Mouse (Mus musculus) induced T-regulatory cell, adult 2 months (primary cell): ENCODE measurements at regions not wholly inside any gene's neighbourhood (a gene's known extent, or its start where the extent isn't known, plus 50 kb on each side); places are given as distances from the start of the nearest gene placed in this dataset.

Experiments
- DNase-seq: peaks from one replicate; pipeline ENCODE4 v3.0.0-alpha.2; 2012; ENCODE audit warnings: low read depth

DNA sequence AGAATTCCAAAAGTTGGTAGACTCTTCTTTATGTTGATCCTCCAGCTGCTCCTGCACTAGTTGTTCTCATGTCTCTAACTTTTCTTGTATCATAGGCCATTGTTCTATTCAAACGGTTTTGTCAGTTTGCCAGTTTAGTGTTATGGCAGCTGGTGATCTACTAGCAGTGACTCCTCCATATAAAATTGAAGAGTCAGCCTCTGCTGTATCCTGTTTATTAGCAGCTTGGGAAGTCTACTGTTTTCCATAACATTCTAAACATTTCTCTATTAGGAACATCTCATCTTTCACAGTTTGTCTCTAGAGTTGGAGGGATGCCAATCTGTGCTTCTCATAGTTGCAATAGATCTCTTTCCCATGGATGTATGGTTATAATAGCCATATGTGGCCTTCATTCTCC, 58.6 kb downstream of the Drd1 start:
- DNase-seq: no peak

GRCm38 (mm10) chr13:53992863-53993451, 62.5 kb downstream of the Drd1 start:
- DNase-seq: no peak

DNA sequence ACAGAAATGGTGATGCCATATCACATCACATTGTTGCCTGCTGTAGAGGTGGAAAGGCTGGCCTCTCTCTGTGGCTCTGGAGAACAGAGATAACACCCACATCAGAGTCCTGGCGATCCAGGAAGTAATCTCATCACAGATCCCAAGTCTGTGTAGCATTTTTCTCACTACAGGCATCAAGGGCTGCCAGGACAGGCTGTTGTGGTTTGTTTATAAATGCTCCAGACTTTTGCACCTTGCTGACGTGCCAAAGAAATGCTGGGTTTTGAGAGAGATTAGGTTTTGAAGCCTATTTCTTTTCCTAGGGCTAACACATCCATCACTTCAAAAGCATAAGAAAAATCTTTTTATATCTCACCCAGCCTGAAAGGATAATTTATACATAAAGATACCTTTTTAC, 76.3 kb downstream of the Drd1 start:
- no peak for DNase-seq

DNA sequence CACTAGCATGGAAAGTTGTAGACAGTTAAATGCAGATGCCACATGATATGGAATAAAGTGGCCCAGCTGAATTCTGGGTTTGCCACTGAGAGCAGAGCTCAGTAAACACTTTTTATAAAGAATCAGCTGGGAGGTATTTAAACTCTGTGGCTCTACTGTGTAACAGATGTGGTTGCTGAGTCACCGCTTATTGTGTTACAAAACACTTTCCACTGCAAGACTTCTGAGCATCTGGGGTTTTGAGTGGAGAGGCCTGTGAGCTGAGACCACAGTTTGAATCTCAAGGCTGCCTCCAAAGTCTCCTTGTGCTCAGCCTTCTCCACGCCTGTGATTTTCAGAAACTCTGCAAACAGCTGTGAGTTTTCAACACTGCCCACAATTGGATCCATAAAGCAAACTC, 86.1 kb downstream of the Drd1 start:
- DNase-seq: no peak

GRCm38 (mm10) chr13:53956167-53956566, 99.3 kb downstream of the Drd1 start:
- DNase-seq: no peak

DNA sequence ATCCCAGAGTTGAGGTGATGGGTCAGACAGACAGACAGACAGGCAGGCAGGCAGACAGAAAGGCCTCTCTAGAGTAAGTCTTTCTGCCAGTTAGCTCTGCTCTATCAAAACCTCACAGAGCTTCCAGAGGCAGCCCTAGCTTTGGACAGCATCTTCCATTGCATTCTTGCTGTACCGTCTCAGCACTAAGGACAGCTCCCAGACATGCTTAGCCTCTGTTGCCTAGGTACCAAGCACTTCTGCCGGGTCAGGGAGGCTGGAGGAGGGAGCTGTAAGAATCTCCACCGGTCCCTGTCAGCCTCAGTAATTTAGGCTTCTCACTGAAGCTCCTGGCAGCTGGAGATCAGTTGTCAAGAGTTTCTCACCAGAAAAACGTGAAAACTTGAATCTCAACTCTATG, 107.4 kb downstream of the Drd1 start:
- DNase-seq: no peak

- no peak for DNase-seq
Observed at GRCm38 (mm10) chr13:53945681-53946080, 109.8 kb downstream of the Drd1 start.

DNA sequence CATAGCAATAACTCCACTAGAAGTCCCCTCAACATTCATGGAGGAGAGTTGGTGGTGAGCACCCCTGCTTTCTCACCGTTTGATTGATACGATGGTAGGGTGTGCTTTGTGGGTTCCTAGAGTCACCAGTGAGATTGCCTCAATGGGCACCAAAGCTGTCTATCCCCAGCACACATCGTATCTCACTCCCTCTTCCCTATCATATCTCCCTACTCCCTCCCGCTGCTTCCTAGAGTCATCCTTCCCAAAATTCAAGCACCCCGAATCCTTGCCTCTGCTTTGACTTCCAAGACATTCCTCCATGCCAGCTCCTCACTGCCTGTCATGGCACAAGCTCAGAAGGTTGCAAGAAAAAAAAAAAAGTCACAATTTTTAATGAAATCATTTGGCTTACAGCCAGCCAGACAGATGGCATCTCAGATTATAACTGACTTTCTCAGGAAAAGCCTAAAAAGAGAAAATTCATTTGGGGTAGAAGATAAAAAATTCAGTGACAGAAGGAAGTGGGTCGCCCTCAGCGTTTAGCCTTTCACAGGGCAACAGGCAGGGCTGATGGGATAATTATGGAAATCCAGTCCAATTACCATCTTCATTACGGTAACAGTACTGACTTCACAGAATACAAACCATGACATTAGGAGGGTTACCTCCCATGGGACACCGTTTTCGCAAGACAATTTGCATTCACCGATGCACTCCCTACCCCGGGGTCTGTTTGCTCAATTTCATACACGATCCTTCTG, 114.3 kb downstream of the Drd1 start:
- no peak for DNase-seq

GRCm38 (mm10) chr13:53935174-53935699, 120.3 kb downstream of the Drd1 start:
- DNase-seq: no peak

DNA sequence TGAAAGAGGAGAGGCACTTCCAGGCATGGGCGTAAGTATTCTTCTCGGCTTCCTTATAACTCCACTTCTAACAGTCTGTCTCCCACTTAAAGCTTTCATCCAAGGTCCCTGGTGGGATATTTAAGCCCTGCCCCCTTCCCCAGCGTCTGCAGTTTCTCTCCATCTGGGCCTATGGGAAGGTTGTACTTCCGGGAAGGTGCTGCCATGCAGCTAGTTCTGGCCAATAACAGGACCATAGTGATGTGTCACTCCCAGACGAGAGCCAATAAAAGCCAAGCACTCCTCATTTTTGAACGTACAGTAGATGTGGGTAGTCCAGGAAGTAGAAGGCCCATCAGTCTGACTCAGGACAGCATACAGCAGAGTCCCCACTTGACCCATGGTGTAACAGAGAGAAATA, 121.0 kb downstream of the Drd1 start:
- DNase-seq: no peak

DNA sequence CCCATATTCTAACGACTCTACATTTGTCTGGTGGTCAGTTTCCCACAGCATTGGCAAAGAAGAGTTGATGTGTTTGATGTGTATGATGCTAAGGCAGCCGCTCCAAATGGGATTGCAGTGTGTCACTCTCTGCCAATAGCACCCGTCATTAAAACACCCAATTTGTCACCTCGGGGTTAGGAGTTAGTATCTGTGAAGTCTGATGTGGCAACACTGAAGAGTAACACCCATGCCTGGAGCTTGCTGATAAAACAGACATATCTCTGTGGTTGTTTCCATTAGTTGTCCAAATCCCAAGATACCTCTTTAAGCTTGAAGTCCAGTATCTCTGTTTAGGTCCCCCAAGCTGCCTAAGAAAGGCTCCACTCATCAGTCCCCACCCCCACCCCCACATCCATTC, 129.4 kb downstream of the Drd1 start:
- no peak for DNase-seq

- no peak for DNase-seq
Observed at GRCm38 (mm10) chr13:53924433-53924832, 131.1 kb downstream of the Drd1 start.

GRCm38 (mm10) chr13:53923721-53924374, 131.7 kb downstream of the Drd1 start:
- no peak for DNase-seq

- no peak for DNase-seq
Observed at GRCm38 (mm10) chr13:53921796-53922195, 133.7 kb downstream of the Drd1 start.

- DNase-seq: no peak
Observed at GRCm38 (mm10) chr13:53919851-53920381, 135.6 kb downstream of the Drd1 start.

- DNase-seq: no peak
Observed at GRCm38 (mm10) chr13:53915456-53915855, 140.0 kb downstream of the Drd1 start.

DNA sequence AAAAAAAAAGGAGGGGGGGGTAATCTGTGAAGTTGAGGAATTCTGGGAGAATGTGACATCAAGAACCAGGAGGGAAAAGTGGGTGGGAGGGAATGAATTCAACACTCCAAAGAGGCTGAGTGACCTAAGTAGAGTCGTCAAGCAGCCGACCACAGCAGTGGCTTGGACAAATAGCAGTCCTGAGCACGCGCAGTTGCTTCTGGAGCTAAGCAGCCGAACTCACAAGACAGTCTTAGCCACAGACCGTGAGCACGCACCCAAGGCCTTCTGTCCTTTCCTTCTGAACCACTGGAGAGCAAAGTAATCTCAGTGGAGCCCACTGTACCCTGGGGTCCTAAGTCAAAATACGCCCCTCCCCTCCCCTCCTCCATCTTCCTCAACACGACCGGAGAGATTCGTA, 141.1 kb downstream of the Drd1 start:
- DNase-seq: no peak

- DNase-seq: no peak
Observed at GRCm38 (mm10) chr13:53913501-53913900, 142.0 kb downstream of the Drd1 start.

DNA sequence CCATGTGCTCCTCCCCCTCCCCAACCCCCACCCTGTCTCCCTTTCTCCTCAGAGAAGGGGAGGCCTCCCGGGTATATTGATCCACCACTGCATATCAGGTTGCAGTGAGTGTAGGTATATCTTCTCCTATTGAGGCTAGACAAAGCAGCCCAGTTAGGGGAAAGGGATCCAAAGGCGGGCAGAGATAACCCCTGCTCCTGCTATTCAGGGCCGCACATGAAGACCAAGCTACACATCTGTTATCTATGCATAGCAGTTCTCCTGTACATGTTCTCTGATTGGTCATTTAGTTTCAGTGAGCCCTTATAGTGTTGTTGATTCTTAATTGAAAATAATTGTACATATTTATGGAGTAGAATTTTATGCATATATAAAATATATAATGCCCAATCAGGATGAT, 143.7 kb downstream of the Drd1 start:
- DNase-seq: no peak

DNA sequence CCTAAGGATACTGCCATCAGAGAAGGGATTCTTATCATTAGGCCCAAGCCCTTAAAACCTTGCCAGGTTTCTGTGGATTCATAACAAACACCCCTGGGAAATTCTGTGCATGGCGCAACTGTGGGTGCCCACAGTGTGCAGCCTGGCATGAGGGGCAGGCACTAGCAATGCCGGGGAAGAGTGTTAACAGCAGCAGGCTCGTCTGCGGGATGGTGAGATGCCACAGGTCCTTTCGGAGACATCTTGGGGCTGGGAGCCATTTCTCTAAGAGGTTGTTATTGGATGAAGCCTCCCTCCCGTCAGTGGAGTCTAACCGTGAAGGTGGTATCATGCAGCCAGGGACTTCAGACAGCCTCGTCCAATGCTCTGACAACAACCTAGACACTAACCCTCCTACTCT, 144.2 kb downstream of the Drd1 start:
- no peak for DNase-seq

DNA sequence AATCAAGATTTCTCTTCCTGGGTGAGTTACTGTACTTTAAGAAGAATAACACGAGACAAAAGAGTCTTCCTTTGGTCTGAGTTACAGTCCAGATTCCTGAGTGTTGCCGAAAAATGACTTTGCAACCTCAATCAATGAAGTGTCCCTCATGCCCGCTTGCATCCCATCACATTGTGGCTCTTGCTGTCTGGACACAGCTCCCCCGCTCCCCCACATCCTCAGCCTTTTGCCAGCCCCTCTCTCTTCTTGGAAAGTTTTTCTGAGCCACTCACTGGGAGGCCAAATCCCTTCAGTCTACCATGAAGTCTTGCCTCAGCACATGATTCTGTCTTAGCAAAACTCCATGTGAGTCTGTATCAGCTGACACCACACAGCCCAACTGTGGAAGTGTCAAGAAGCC, 145.3 kb downstream of the Drd1 start:
- DNase-seq: no peak

DNA sequence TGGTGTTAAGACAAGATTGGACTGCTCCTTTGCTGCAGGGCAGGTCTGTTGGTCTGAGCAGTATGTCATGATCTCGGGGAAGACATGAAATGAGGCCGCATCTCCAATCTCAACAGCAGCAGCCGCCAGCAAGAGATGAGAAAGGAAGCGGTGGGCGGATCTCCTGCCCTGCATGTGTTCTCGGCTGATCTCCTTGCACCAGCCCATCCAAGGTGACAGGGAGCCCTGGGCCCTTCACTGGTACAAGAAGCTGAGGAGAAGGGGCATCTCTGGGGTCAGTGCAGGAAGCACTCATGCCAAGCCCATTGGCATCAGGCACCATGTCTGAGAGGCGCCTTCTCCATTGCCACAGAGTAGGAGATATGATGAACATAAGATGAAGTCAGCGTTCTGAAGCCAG, 151.0 kb downstream of the Drd1 start:
- DNase-seq: no peak

DNA sequence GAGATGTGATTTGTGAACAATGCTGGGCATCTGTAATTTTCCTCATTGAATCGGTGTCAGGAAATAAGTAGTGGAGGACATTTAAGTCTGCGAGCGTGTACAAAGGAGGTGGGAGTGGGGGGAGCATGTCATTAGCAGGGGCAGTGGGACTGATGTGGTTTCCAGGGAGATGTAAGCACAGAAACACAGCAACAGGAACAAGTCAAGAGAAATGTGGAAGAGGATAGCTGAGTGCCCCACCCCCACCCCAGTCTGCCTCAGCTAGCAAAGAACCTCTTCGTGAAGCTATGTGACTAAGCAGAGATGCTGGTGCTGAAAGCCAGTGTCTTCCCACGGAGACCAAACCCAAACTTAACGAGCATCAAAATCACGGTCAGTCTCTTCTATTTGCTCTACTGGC, 151.9 kb downstream of the Drd1 start:
- DNase-seq: no peak
